Mouse (Mus musculus) left cerebral cortex, postnatal 4 days (tissue): Measurements from ENCODE around the gene Mis18a. TPM values are rescaled to one million over a fixed set of nuclear protein-coding genes. Genes with fewer than 3 reads are reported as not detected.

Experiments used
- total RNA-seq, 2 experiments: library from RNA; stranded (reverse); gene quantifications; 2 replicates each; pipeline ENCODE4 v1.2.3; 2021

Gene Mis18a
- total RNA-seq, 2 experiments from 2014 or later: 11.3 TPM

Other genes with a start within 250 kb of the Mis18a start
- not detected for gene Mrap, start 10.8 kb upstream of the Mis18a start, total RNA-seq
- 10 to 100 TPM; 15.9 to 18.5 TPM for gene Urb1, start 83.0 kb upstream of the Mis18a start, total RNA-seq
- 1 to 10 TPM in 1 of 2 experiments, under 1 TPM in 1; 0.96 to 1.4 TPM for gene Eva1c, start 99.3 kb upstream of the Mis18a start, total RNA-seq
- 10 to 100 TPM; 31.6 to 35.8 TPM for gene Cfap298, start 207.7 kb upstream of the Mis18a start, total RNA-seq